Mouse (Mus musculus) MEL (cell line): ENCODE data around the gene Ppp6r2. TPM values are rescaled to one million over a fixed set of nuclear protein-coding genes. Genes with fewer than 3 reads are reported as not detected.

ENCODE experiments used
- DNase-seq: peaks from one replicate; pipeline ENCODE4 v3.0.0; 2011; ENCODE audit warnings: low read depth, low spot score
- H3K27ac ChIP-seq: 2 replicates; pipeline ENCODE4 v1.5.1; 2012; ENCODE audit warnings: low read depth, mild to moderate bottlenecking, control low read depth, low read length, moderate library complexity; ENCODE audit not compliant: control insufficient read depth
- H3K27me3 ChIP-seq, 2 experiments: fragments of 150-350 bp in 1 of 2; sonication (generic) in 1 of 2; 2 replicates each; pipeline ENCODE4 v1.6.1; 2012; ENCODE audit warnings: low read length in 2 of 2, mild to moderate bottlenecking in 2 of 2, improper control_type of control experiment in 1 of 2, moderate library complexity in 1 of 2; ENCODE audit not compliant: insufficient read depth in 2 of 2, control insufficient read depth in 1 of 2
- H3K36me3 ChIP-seq, 2 experiments: 2 replicates each; pipeline ENCODE4 v1.6.1; 2012 to 2014; ENCODE audit warnings: low read length in 2 of 2, improper control_type of control experiment in 1 of 2, inconsistent platforms in 1 of 2, mild to moderate bottlenecking in 1 of 2; ENCODE audit not compliant: insufficient read depth in 2 of 2, control insufficient read depth in 1 of 2
- H3K4me1 ChIP-seq, 2 experiments: fragments of 150-350 bp in 1 of 2; sonication (generic) in 1 of 2; 2 replicates each; pipeline ENCODE4 v1.6.1; 2012; ENCODE audit warnings: low read length in 2 of 2, improper control_type of control experiment in 1 of 2, mild to moderate bottlenecking in 1 of 2; ENCODE audit not compliant: insufficient read depth in 2 of 2, control insufficient read depth in 1 of 2
- H3K4me3 ChIP-seq, 2 experiments: fragments of 150-350 bp in 1 of 2; sonication (generic) in 1 of 2; 2 replicates each; pipeline ENCODE4 v1.5.1; 2012; ENCODE audit warnings: low read depth in 2 of 2, low read length in 2 of 2, mild to moderate bottlenecking in 2 of 2, moderate library complexity in 2 of 2, control low read depth in 1 of 2, improper control_type of control experiment in 1 of 2; ENCODE audit not compliant: control insufficient read depth in 1 of 2, insufficient read depth in 1 of 2
- H3K79me2 ChIP-seq: 2 replicates; pipeline ENCODE4 v1.6.1; 2012; ENCODE audit warnings: mild to moderate bottlenecking, low read length, moderate library complexity; ENCODE audit not compliant: control insufficient read depth, poor library complexity, insufficient read depth
- H3K9ac ChIP-seq: 2 replicates; pipeline ENCODE4 v1.6.1; 2012; ENCODE audit warnings: low read depth, mild to moderate bottlenecking, control low read depth, low read length, moderate library complexity; ENCODE audit not compliant: control insufficient read depth, poor library complexity, severe bottlenecking
- H3K9me3 ChIP-seq: fragments of 150-350 bp; sonication (generic); replicated peaks from 2 replicates; pipeline ENCODE4 v1.6.1; 2012; ENCODE audit warnings: mild to moderate bottlenecking, low read length, improper control_type of control experiment, moderate library complexity; ENCODE audit not compliant: insufficient read depth
- CHD2 ChIP-seq: IDR thresholded peaks from 2 replicates; pipeline ENCODE4 v1.6.1; 2011; ENCODE audit warnings: low read length, improper control_type of control experiment
- CTCF ChIP-seq, 3 experiments: IDR thresholded peaks in 2 of 3; conservative IDR thresholded peaks in 1 of 3; 2 replicates each; pipeline ENCODE4 v1.5.1; 2011 to 2012; ENCODE audit warnings: low read length in 3 of 3, low read depth in 2 of 3, mild to moderate bottlenecking in 2 of 3, improper control_type of control experiment in 1 of 3, inconsistent platforms in 1 of 3, mixed read lengths in 1 of 3, moderate library complexity in 1 of 3; ENCODE audit not compliant: control insufficient read depth in 1 of 3, insufficient read depth in 1 of 3, poor library complexity in 1 of 3, severe bottlenecking in 1 of 3
- E2F4 ChIP-seq: IDR thresholded peaks from 2 replicates; pipeline ENCODE4 v1.6.1; 2011; ENCODE audit warnings: low read depth, low read length, improper control_type of control experiment, borderline replicate concordance
- ELF1 ChIP-seq: IDR thresholded peaks from 2 replicates; pipeline ENCODE4 v1.6.1; 2014; ENCODE audit warnings: low read depth, mild to moderate bottlenecking, inconsistent platforms, low read length, improper control_type of control experiment, moderate library complexity
- ETS1 ChIP-seq: IDR thresholded peaks from 2 replicates; pipeline ENCODE4 v1.6.1; 2012; ENCODE audit warnings: low read depth, mild to moderate bottlenecking, inconsistent platforms, low read length, improper control_type of control experiment, moderate library complexity
- GABPA ChIP-seq: IDR thresholded peaks from 2 replicates; pipeline ENCODE4 v1.6.1; 2012; ENCODE audit warnings: low read depth, mild to moderate bottlenecking, inconsistent platforms, low read length, improper control_type of control experiment, moderate library complexity
- HCFC1 ChIP-seq: IDR thresholded peaks from 2 replicates; pipeline ENCODE4 v1.6.1; 2012; ENCODE audit warnings: low read depth, mild to moderate bottlenecking, inconsistent platforms, low read length, improper control_type of control experiment, moderate library complexity
- JUND ChIP-seq: IDR thresholded peaks from 2 replicates; pipeline ENCODE4 v1.6.1; 2011; ENCODE audit warnings: low read depth, mild to moderate bottlenecking, improper control_type of control experiment, low read length
- KAT2A ChIP-seq: conservative IDR thresholded peaks from 2 replicates; pipeline ENCODE4 v1.6.1; 2012; ENCODE audit warnings: low read depth, low read length, improper control_type of control experiment, inconsistent platforms
- MAFK ChIP-seq: IDR thresholded peaks from 2 replicates; pipeline ENCODE4 v1.6.1; 2011; ENCODE audit warnings: low read depth, mild to moderate bottlenecking, low read length, improper control_type of control experiment, borderline replicate concordance
- MAX ChIP-seq: IDR thresholded peaks from 2 replicates; pipeline ENCODE4 v1.6.1; 2011; ENCODE audit warnings: low read length, improper control_type of control experiment
- MAZ ChIP-seq: IDR thresholded peaks from 2 replicates; pipeline ENCODE4 v1.6.1; 2012; ENCODE audit warnings: low read depth, mild to moderate bottlenecking, inconsistent platforms, low read length, improper control_type of control experiment
- MXI1 ChIP-seq: IDR thresholded peaks from 2 replicates; pipeline ENCODE4 v1.6.1; 2011; ENCODE audit warnings: mild to moderate bottlenecking, low read depth, low read length, improper control_type of control experiment
- MYB ChIP-seq: IDR thresholded peaks from 2 replicates; pipeline ENCODE4 v1.6.1; 2011; ENCODE audit warnings: mild to moderate bottlenecking, low read depth, low read length, improper control_type of control experiment
- MYC ChIP-seq: IDR thresholded peaks from 2 replicates; pipeline ENCODE4 v1.6.1; 2011; ENCODE audit warnings: low read depth, mild to moderate bottlenecking, low read length, improper control_type of control experiment, moderate library complexity
- POLR2A ChIP-seq, 2 experiments: IDR thresholded peaks; 2 replicates each; pipeline ENCODE4 v1.6.1; 2011 to 2012; ENCODE audit warnings: low read length in 2 of 2, mild to moderate bottlenecking in 2 of 2, control low read depth in 1 of 2, improper control_type of control experiment in 1 of 2, low read depth in 1 of 2, moderate library complexity in 1 of 2; ENCODE audit not compliant: control insufficient read depth in 1 of 2, insufficient read depth in 1 of 2, poor library complexity in 1 of 2
- POLR2AphosphoS5 ChIP-seq: IDR thresholded peaks from 2 replicates; pipeline ENCODE4 v1.6.1; 2012; ENCODE audit warnings: low read depth, borderline replicate concordance, mild to moderate bottlenecking, inconsistent platforms, low read length, moderate library complexity, mixed read lengths
- RAD21 ChIP-seq: IDR thresholded peaks from 2 replicates; pipeline ENCODE4 v1.6.1; 2011; ENCODE audit warnings: mild to moderate bottlenecking, low read depth, low read length, improper control_type of control experiment
- RCOR1 ChIP-seq: IDR thresholded peaks from 2 replicates; pipeline ENCODE4 v1.6.1; 2012; ENCODE audit warnings: low read depth, mild to moderate bottlenecking, inconsistent platforms, low read length, improper control_type of control experiment
- SIN3A ChIP-seq: IDR thresholded peaks from 2 replicates; pipeline ENCODE4 v1.6.1; 2012; ENCODE audit warnings: low read length, improper control_type of control experiment, inconsistent platforms
- SMC3 ChIP-seq: IDR thresholded peaks from 2 replicates; pipeline ENCODE4 v1.6.1; 2011; ENCODE audit warnings: low read depth, low read length, improper control_type of control experiment
- TAL1 ChIP-seq: IDR thresholded peaks from 2 replicates; pipeline ENCODE4 v1.6.1; 2012; ENCODE audit warnings: mild to moderate bottlenecking, inconsistent platforms, low read length, moderate library complexity, mixed read lengths
- TBP ChIP-seq: IDR thresholded peaks from 2 replicates; pipeline ENCODE4 v1.8.0; 2011; ENCODE audit warnings: low read depth, low read length, improper control_type of control experiment
- TCF12 ChIP-seq: IDR thresholded peaks from 2 replicates; pipeline ENCODE4 v1.6.1; 2014; ENCODE audit warnings: low read depth, mild to moderate bottlenecking, inconsistent platforms, low read length, improper control_type of control experiment, moderate library complexity
- UBTF ChIP-seq: IDR thresholded peaks from 2 replicates; pipeline ENCODE4 v1.6.1; 2012; ENCODE audit warnings: low read depth, mild to moderate bottlenecking, inconsistent platforms, low read length, improper control_type of control experiment, moderate library complexity, borderline replicate concordance; ENCODE audit not compliant: insufficient read depth
- USF2 ChIP-seq, 2 experiments: IDR thresholded peaks; 2 replicates each; pipeline ENCODE4 v1.6.1; 2011 to 2012; ENCODE audit warnings: improper control_type of control experiment in 2 of 2, low read length in 2 of 2, borderline replicate concordance in 1 of 2, inconsistent platforms in 1 of 2, low read depth in 1 of 2, mild to moderate bottlenecking in 1 of 2; ENCODE audit not compliant: insufficient read depth in 1 of 2
- ZC3H11A ChIP-seq: IDR thresholded peaks from 2 replicates; pipeline ENCODE4 v1.6.1; 2012; ENCODE audit warnings: low read depth, mild to moderate bottlenecking, inconsistent platforms, low read length, improper control_type of control experiment
- ZMIZ1 ChIP-seq: IDR thresholded peaks from 2 replicates; pipeline ENCODE4 v1.6.1; 2012; ENCODE audit warnings: low read depth, mild to moderate bottlenecking, inconsistent platforms, low read length, improper control_type of control experiment, moderate library complexity
- ZNF384 ChIP-seq: IDR thresholded peaks from 2 replicates; pipeline ENCODE4 v1.6.1; 2012; ENCODE audit warnings: low read depth, mild to moderate bottlenecking, inconsistent platforms, low read length, improper control_type of control experiment
- polyA plus RNA-seq, 2 experiments: library from polyadenylated mRNA; stranded (reverse) in 1 of 2; unstranded in 1 of 2; fragments of >175 nt in 1 of 2; fragments of >200 nt in 1 of 2; gene quantifications; 2 replicates each; pipeline versions ENCODE4 v1.2.1 to v1.2.4; 2012; ENCODE audit warnings: low replicate concordance in 2 of 2, low read depth in 1 of 2; ENCODE audit not compliant: insufficient read length in 2 of 2, insufficient read depth in 1 of 2, missing spikeins in 1 of 2
- total RNA-seq: library from RNA; depleted of rRNA; stranded (reverse); fragments of 300-350 nt; gene quantifications from 2 replicates; pipeline ENCODE4 v1.2.3, GENCODE M21; 2012

The Ppp6r2 gene
- total and polyA plus RNA-seq, 3 experiments, result 15.5 to 23.2 TPM; not detected in 1

- H3K9ac ChIP-seq, result no peak overlapping the region
- peaks cover 4 to 16% of the 10 kb centered on the region in 2 experiments; a peak in 3 of 4 replicates for H3K4me1 ChIP-seq
- no peaks in the 10 kb centered on the region for H3K79me2 ChIP-seq
- H3K4me3 ChIP-seq, result no peak overlapping the region
- peaks cover 0 to 11% of the 10 kb centered on the region in 2 experiments; a peak in 2 of 4 replicates for H3K36me3 ChIP-seq
- TF ChIP-seq POLR2A (IDR thresholded peaks at IDR 0.05; ENCODE audit: control insufficient read depth in 1 of 2, insufficient read depth in 1 of 2, low read depth in 1 of 2, low read length in 2 of 2, poor library complexity in 1 of 2) (no peak), CTCF (IDR thresholded peaks at IDR 0.05 in 2 of 3, conservative IDR thresholded peaks at IDR 0.05 in 1 of 3; ENCODE audit: control insufficient read depth in 1 of 3, insufficient read depth in 1 of 3, low read depth in 2 of 3, low read length in 3 of 3, poor library complexity in 1 of 3, severe bottlenecking in 1 of 3) (no peak), TBP (no peak), ZMIZ1 (no peak), CHD2 (no peak), SMC3 (no peak), JUND (no peak), ZC3H11A (no peak), E2F4 (no peak), RCOR1 (no peak), MAFK (no peak), TCF12 (no peak), TAL1 (no peak), UBTF (no peak), MYC (no peak), SIN3A (no peak), RAD21 (no peak), ZNF384 (no peak), MAX (no peak)
- no peaks in the 10 kb centered on the region for H3K9me3 ChIP-seq
- no peak overlapping the region for H3K27ac ChIP-seq
- no peak for DNase-seq
- no peaks in the 10 kb centered on the region for H3K27me3 ChIP-seq
Observed at GRCm38 (mm10) chr15:89175411-89176155, 35.8 kb upstream of the Ppp6r2 start.

DNA sequence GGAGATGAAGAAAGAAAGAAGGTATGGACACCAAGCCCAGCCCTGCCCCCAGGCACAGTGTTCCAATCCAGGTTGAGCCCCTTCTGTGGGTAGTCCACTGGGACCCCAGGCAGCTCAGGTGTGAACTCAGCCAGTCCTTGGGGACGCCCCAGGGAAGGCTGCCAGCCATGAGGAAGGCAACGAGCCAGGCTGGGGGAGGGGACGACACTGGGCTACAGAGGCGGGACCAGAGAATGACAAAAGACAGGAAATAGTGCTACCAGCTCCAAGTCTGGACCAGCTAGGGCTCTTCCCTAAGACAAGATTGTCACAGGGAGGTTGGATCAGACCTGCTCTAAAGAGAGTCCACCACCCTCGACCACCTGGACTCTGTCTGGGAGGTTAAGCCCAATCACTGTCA lies 34.2 kb upstream of the Ppp6r2 start:
- H3K27ac ChIP-seq, result no peak overlapping the region
- no peak for TF ChIP-seq HCFC1
- TF ChIP-seq ELF1, result no peak
- TF ChIP-seq E2F4, result no peak
- no peak for TF ChIP-seq USF2 (IDR thresholded peaks at IDR 0.05; ENCODE audit: borderline replicate concordance in 1 of 2, insufficient read depth in 1 of 2, low read depth in 1 of 2, low read length in 2 of 2)
- TF ChIP-seq MAZ, result no peak
- TF ChIP-seq POLR2AphosphoS5, result no peak
- no peak for TF ChIP-seq CHD2
- no peak for TF ChIP-seq GABPA
- no peak for TF ChIP-seq KAT2A
- TF ChIP-seq POLR2A (IDR thresholded peaks at IDR 0.05; ENCODE audit: control insufficient read depth in 1 of 2, insufficient read depth in 1 of 2, low read depth in 1 of 2, low read length in 2 of 2, poor library complexity in 1 of 2), result no peak
- no peak; the same call in 1 of the 2 replicates for TF ChIP-seq TCF12
- no peak for TF ChIP-seq ETS1
- no peak for TF ChIP-seq RCOR1
- no peak for TF ChIP-seq MYB
- TF ChIP-seq MXI1, result no peak
- no peak for TF ChIP-seq JUND
- TF ChIP-seq SIN3A, result no peak
- TF ChIP-seq MYC, result no peak
- TF ChIP-seq, all 39 proteins: peak for 0
- Histone ChIP-seq H3K4me3 (no peak overlapping the region), H3K79me2 (no peaks in the 10 kb centered on the region), H3K27me3 (no peaks in the 10 kb centered on the region), H3K36me3 (peaks cover 0 to 11% of the 10 kb centered on the region in 2 experiments; a peak in 2 of 4 replicates), H3K9me3 (no peaks in the 10 kb centered on the region), H3K4me1 (peaks cover 4 to 16% of the 10 kb centered on the region in 2 experiments; a peak in 3 of 4 replicates), H3K9ac (peak overlapping the region; percentile 37)
- DNase-seq, result peak; percentile 48
